Mouse (Mus musculus) intestine, embryonic 15.5 days (tissue): Measurements from ENCODE around the gene Zfp143. TPM values are rescaled to one million over a fixed set of nuclear protein-coding genes. Genes with fewer than 3 reads are reported as not detected.

Experiments
- polyA plus RNA-seq: library from polyadenylated mRNA; unstranded; fragments of >200 nt; fragmentation: Nextera tagmentation; extraction: Ambion mirVana; gene quantifications from 2 replicates; pipeline ENCODE4 v1.2.1, GENCODE M21; 2015

The Zfp143 gene
- polyA plus RNA-seq, 1 experiment from 2014 or later = 15.0 TPM

Other genes with a start within 250 kb of the Zfp143 start
- gene Scube2, start 195.5 kb upstream of the Zfp143 start, polyA plus RNA-seq = 1.6 and 1.7 TPM in 2 replicates
- 24.9 and 25.7 TPM in 2 replicates for gene Dennd5a, start 100.7 kb upstream of the Zfp143 start, polyA plus RNA-seq
- 74.6 and 81.9 TPM in 2 replicates for gene Tmem41b, start 74.3 kb upstream of the Zfp143 start, polyA plus RNA-seq
- 43.7 and 44.4 TPM in 2 replicates for gene Ipo7, start 42.9 kb upstream of the Zfp143 start, polyA plus RNA-seq
- 26.3 and 31.1 TPM in 2 replicates for gene Wee1, start 60.8 kb downstream of the Zfp143 start, polyA plus RNA-seq
- 29.9 and 30.7 TPM in 2 replicates for gene Swap70, start 160.5 kb downstream of the Zfp143 start, polyA plus RNA-seq